Mouse (Mus musculus) olfactory bulb, adult 2 months (tissue): ENCODE results near the gene Fbrsl1.

Experiments used
- CTCF ChIP-seq: fragments of 200-500 bp; IDR thresholded peaks from 2 replicates; pipeline ENCODE4 v1.5.1; 2012; ENCODE audit warnings: low read depth, mild to moderate bottlenecking, low read length, moderate library complexity; ENCODE audit not compliant: insufficient read depth
- POLR2A ChIP-seq: fragments of 200-500 bp; IDR thresholded peaks from 2 replicates; pipeline ENCODE4 v1.6.1; 2012; ENCODE audit warnings: mild to moderate bottlenecking, low read depth, low read length, moderate library complexity; ENCODE audit not compliant: insufficient read depth

DNA sequence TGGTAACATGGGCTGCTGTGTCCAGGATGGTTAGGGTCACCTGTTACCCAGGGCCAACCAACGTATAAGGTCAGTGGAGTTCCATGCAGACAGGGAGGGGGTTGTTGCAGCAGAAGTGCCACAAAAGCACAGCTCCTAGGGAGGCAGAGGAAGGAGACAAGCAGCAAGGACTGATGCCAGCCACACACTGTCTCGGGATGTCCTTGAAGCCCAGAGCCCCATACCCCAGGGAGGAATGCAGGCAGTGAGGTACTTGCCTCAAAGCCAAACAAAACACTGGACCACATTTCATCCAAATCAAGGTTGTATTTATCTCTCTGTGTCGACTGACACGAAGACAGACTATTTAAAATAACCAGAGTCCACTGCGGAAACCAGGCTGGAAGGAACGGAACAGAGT, 86.8 kb downstream of the Fbrsl1 start:
- TF ChIP-seq CTCF, result no peak
- TF ChIP-seq POLR2A, result no peak
